Mouse (Mus musculus) frontal cortex, postnatal 10 days (tissue): Measurements from ENCODE around the gene Mta1.

Experiments used
- DNase-seq, 2 experiments: peaks; one replicate each; pipeline ENCODE4 v3.0.0; 2022; ENCODE audit warnings: low spot score in 2 of 2, mixed read lengths in 1 of 2

Gene Mta1

DNA sequence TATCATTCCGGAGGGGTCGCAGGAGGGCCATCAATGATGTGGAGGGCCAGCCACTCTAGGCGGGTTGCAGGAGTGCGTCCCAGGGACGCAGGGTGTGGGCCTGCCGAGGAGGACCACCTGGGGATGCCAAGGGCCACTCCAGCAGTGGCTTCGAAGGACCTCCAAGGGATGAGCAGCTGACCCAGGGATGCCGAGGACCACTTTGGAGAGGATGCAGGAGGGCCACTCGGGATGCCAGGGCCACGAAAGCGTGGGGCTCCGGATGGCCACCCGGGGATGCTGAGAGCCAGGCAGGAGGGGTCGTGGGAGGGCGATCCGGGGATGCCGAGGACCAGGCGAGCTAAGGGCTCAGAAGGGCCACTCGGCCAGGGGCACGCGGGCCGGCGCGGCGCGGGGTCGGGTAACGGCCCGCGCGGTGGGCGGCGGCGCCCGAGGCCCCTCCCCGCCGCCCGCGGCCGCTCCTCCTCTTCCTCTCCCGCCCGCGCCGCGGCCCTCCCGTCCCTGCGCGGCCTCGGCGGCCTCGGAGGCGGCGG is at the start of gene Mta1:
TSS of gene Mta1 (plus strand) at position 530 of the 533 bp plus-strand sequence.
- DNase-seq = peak in 1 of 2 experiments; percentile 48

DNA sequence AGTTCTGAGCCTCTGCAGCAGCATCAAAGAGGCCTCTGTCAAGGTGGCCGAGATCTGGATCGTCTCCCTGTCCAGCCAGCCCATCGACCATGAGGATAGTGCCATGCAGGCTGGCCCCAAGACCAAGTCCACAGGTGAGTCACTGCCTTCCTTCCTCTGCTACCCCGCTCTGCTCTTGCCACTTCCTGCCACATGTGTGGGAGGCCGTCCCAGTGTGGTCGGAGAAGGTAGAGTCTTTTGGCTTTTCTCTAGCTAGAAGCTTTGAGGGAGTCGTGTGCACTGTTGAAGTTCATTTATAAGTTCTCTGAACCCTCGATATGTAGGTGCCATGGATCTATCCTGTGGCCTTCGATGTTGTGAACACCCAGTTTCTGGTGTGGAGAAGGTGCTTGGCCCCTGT is 48.2 kb upstream of the Mta1 start:
- DNase-seq = no peak

DNA sequence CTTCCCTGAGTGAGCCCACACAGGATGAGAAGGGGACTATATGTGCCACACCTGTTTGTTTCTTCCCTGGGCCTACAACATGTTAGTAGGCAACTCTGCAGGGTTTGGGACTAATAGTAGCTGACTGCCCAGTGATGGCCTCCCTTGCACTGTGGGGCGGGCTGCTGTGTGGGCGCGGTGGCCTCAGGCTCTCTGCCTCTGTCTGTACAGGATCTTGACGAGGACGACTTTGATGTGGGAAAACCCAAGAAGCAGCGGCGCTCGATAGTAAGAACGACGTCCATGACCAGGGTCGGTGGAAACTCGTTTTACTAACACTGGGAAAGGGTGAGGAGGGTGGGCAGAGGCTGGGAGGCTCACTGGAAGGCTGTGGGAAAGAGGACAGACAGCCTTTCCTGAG is 47.4 kb upstream of the Mta1 start:
- DNase-seq = no peak

DNA sequence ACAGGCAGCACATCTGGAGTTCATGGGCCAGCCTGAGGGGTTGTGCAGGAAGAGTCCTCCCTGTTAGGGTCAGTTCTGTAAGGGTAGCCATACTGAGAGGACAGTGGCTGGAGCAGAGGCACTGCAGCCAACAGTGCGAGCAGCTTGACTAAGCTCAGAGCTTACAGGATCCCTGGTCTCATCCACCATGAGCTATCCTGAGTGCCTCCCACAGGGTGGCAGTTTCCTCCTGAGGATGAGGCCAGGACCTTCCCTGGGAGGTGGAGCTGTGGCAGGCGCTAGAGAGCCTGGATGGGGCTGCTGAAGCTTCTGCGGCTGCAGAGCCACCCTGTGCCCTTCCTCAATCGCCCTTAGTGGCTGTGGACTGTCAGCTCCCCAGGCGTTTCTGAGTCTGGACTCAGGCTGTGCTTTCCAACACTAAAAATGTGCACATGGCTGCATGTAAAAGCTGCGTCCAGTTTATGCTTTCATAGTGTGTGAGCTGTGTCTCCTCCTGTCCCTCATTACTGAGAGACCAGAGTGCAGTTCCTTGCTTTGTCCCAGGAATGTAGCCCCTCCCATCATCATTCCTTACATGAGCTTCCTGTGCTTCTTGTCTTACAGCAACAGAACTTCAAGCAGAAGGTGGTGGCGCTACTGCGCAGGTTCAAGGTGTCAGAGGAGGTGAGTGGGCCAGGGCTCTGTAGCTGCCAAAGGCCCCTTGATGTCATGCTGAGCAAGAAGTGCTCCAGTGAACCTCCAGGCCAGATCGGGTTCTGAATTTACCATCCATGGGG is 46.3 kb upstream of the Mta1 start:
- no peak for DNase-seq

DNA sequence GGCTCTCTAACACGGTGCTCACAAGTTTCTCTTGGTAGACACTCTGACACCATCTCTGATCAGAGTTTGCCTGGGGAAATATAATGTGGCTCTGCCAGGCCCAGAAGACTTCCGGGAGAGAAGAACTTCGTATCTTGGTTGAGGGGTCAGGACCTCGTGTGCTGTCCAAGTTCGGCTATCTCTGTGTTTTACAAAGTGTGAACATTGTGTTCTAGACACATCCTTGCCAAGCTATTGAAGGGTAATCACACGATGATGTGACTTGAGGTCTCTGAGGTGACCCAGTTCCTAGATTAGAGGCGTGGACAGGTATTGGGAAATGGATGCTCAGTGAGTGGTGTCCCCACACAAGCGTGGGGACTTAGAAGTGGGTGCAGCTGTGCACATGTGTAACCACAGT is 42.0 kb upstream of the Mta1 start:
- DNase-seq = no peak

DNA sequence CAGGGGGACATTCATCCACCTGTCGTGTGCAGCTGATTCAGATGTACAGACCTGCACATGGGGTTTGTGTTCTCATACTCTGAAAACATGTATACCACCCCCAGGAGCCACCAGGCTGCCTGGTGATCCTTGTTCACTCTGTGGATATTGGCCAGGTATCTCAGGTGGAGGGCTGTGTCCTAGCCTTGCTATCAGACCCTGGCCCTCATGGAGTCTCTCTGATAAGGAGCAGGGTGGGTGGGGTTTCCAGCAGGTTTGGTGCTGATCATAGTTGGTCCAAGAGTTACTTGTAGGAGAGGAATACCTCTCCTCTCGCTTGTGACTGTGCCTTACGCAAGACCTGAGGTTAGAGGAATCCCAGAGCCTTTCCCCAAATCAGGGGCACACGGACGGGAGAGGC is 37.9 kb upstream of the Mta1 start:
- DNase-seq = no peak

DNA sequence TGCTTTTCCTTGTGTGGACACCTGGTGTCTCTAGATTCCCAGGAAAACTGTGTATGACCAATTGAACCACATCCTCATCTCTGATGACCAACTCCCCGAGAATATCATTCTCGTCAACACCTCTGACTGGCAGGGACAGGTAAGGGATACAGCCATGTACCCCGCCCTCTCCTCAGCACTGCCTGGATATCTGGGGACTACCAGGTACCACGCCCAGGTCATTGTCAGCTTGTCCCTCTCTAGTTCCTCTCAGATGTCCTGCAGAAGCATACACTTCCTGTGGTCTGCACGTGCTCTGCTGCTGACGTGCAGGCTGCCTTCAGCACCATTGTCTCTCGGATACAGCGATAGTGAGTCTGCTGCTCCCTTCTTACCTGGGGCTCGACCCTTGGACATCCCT is 36.5 kb upstream of the Mta1 start:
- no peak for DNase-seq

DNA sequence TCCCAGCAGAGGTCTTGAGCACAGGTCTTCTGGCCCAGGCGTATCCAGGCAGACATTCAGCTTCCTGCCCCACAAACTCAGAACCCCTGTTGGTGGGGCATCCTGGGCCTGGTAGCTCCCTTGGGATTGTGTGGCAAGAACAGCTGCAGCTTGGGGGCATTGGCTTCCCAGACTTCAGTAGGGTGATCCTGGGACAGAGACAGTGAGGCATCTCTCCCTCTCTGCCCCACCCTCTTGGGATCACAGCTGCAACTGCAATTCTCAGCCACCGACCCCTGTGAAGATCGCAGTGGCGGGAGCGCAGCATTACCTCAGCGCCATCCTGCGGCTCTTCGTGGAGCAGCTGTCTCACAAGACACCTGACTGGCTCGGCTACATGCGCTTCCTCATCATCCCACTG is 35.9 kb upstream of the Mta1 start:
- no peak for DNase-seq

DNA sequence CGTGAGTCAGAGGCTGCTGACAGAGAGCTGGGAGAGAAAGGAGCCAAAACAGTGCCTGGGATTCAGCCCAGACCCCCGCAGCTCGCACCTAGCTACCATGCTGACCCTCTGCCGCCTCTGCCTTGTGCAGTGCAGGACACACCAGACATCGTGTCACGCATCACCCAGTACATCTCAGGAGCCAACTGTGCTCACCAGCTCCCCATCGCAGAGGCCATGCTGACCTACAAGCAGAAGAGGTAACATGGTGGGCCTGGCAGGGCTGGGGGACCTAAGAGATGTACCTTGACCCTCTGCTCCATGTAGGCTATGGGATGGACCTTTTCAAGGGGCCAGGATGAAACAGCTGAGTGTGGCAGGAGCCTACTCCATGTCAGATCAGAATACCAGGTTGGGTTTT is 34.4 kb upstream of the Mta1 start:
- DNase-seq = no peak

DNA sequence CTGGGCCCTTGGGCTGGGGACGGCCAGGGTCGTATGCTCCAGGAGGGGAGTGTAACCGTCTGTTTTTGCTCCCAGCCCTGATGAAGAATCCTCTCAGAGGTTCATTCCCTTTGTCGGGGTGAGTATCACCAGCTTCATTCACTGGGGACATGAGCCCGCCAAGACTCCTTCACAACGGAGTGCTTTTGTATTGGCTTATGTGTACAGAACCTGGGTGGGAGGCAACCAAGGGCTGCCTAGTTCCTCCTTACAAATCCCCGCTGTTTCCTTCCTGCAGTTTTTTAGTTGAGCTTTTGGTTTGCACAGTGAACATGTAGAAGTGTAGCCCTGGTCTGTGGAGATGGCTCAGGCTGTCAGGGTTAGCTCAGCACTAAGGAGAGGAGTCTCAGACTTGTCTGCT is 30.1 kb upstream of the Mta1 start:
- DNase-seq = no peak

DNA sequence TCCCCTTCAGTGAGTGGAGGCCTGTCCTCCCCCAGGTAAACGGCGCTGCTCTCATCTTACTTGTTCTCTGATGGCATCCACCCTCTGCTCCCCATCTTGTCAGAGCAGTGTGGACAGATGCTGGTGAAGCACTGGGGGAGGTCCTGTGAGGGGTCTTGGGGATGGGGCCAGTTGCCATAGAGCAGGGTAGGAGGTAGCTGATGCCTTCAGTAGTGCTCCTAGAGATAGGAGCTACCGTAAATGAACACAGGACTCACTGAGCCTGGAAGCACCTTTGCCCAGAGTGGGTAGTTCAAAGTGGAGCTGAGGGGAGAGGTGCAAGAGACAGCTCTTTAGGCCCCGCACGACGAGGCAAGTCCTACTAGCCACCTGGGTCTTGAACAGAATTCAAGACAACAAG is 28.7 kb upstream of the Mta1 start:
- no peak for DNase-seq

DNA sequence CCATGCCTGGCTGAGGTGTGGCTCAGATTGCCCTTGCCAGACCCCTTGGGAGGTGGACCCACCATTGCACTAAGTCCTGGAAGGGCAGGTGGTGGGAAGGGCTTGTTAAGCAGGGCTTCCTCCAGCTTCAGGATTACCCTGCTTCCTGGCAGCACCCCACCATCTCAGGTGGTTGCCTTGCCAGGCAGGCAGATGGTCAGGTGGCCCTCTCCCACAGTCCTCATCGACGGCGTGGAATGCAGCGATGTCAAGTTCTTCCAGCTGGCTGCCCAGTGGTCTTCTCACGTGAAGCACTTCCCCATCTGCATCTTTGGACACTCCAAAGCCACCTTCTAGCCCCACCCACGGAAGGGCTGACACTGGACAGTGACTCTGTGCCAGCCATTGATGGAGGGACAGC is 26.8 kb upstream of the Mta1 start:
- DNase-seq = no peak

DNA sequence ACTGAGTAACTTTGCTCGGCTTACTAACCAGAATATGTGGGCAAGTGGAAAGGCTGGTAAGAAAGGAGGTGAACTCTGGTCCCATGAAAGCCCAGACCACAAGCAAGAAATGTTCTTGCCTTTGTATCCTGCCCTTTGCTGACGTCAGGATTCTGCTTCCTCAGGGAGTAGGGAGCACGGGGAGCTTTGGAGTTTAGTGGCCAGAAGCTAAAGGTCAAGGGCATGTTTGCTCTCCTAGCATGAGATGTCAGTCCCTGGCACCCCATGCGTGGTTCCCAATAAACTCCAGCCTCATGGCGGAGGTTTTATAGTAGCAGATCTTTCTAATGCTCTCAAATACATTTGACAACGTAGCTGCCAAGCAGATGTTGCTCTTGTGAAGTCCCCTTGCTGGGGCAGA is 26.3 kb upstream of the Mta1 start:
- DNase-seq = no peak

DNA sequence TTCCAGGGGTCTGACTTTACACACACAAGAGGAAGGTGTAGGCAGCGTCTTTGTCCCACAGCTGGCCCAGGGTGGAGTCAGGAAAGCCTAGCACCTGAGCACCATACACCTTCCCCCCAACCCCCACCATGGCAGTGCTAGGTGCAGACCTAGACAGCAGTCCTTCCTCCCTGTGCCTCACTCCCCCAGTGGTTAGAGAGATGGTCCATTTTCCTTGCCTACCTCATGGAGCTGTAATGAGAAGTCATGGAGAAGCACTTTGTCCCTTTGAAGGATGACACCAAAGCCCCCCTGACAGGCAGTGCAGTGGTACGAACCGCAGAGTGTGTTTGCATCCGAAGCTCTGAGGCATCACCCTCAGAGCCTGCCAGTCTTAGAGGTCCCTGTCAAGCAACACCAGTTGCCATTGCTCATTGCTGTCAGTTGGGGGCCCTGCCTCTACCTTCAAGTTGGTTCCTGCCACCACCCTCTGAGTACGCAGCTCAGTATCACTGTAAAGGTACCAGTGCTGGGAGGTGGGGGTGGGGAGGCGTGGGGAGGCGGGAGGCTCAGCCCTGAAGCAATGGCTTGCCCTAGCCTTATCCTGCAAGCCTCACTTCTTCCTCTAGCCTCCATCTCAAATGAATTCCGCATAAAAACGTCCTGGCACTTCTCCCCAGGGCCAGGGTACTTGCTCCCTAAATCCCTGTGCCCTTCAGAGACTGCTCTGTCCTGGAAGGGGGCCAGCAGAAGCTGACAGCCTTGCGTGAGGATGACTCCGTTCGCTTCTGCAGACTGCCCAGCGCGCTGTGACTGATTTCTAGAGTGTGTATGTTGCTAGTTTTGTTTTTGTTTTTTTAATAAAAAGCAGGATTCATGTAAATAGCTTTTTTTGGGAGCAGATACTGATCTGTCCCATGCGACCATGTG is 24.4 kb upstream of the Mta1 start:
- DNase-seq = no peak

DNA sequence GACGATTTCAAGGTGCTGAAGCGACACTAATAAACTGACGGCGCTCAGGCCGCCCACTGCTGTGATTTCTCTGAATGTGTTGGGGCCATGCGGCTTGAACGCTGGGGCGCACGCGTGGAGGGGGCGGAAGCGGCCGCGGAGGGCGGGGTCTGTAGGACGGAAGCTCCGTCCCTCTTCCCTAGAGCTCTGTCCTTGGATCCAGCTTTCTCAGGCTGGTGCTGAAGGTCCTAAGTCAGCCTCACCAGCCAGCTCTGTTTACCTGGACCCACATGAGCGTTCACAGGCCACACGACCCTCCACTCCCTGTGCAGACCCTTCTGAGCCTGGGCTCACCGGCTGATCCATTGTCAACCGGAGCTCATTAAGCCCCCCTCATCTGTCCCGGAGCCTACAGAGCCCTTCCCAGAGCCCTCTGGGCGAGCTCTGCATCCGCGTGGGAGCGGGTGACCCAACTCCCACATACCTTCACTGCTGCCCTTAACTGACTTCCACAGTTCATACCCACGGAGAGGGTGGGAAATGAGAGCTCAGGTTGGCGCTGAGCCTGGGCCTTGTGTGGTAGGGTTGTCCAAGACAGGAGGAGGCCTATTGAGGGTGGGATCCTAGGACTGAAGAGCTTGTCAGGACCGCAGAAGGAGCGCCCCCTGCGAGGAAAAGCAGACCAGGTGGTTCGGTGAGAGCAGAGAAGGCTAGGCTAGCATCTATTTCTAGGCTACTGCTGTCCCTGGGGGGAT is 23.6 kb upstream of the Mta1 start, which contains the start of gene Tex22:
TSS of gene Tex22 (plus strand) at position 174 of the 734 bp plus-strand sequence.
- DNase-seq = peak; percentile 80 to 83

DNA sequence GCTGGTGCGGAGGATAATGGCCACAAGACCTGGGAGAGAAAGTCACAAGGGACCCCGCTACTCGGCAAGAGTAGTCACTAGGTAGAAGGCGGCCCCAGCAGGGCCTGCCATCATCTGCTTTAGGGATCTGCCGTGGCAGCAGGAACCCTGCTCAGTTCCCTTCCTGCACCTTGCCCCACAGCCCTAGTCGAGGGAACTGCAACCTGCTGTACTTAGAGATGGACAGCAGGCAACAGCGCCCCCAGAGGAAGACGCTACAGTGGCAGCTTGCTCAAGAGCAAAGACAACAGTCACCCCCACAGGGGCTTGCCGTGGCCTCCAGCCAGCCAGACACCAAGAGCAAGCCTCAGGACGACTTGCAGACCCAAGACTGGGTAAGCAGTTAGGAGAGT is 23.0 kb upstream of the Mta1 start:
- DNase-seq = peak; percentile 79 to 84

DNA sequence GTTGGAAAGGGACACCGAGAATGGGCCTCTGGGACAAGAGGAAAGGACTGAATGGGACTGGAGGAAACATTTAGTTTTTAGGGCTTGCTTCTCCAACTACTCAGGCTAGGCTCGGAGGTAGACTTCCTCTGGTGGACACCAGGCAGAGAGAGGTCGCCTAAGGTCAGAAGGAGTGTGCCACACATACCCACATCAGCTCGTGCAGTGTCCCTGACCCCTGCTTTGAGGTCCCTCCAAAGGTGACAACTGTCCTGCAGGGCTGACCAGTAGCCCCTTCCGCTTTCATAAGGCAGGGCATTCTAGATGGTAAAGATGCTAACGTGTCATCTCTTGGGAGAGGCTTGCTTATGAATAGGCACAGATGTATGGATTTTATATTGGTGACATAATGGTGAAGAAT is 22.6 kb upstream of the Mta1 start:
- DNase-seq = no peak

DNA sequence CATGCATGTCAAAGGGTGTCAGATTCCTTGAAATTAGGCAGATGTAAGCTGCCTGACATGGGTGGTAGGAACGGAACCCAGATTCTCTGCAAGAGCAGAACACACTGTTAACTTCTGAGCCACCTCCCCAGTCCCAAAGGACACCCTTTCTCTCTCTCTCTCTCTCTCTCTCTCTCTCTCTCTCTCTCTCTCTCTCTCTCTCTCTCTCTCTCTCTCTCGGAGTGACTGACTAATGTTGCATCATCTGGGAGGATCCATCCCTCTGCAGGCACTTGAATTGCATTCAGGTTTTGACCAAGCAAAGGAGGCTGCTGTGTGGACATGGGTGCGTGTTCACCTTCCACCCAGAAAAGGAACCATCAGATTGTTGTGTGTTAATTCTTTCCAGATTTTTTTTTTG is 10.8 kb upstream of the Mta1 start:
- no peak for DNase-seq

DNA sequence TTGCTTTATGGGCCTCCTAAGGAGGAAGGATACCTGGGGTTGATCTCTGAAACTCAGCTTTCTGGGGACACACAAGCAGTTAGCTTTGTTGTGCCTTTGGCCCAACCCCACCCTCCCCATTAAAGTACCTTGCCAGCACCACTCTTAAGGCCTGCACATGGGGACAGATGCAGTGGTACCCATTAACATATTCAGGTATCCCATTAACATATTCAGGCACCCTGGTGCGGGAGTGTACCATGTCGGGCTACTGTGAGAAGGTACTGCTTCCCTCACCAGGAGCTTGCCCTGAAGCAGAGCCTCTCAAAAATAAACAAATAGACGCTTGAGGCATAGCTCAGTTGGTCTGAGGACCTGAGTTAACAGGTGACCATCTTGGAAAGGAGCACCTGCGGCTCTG is 10.1 kb upstream of the Mta1 start:
- DNase-seq = no peak

DNA sequence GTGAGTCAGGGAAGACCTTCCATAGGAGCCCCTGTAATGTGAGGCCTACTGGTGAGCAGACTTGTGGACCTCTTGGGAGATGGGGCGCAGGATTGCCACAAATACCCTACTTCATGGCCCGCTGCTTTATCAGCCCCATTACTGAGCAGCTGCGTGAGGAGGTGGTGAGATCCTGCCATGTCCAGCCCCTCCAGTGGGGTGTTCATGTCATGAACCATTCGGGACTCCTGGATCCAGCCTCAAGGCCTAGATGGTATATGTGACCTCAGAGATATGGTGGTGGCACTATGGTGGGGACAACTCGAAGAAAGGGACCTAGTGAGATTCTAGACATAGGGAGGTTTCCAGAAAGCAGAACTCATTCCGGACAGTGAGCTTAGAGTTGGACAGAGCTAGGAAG is 9.0 kb upstream of the Mta1 start:
- DNase-seq = no peak

DNA sequence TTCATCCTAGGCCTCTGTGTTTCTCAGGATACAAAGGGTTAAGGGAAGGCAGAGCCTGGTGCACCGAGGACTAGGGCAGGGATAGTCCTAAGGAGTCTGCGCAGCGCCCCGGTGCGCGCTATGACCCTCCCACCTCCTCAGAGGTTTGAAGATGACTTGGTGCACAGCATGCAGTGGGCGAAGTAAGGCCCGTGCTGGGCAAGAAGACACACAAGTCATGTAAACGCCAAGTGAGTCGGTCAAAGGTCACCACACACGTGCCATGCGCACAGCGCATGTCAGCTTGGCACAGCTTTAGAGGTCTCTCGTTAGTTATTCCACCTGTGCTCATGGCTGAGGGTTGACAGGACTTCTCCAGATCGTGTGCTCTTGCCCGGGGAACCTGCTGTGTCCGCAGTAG is 8.0 kb upstream of the Mta1 start:
- DNase-seq = no peak

DNA sequence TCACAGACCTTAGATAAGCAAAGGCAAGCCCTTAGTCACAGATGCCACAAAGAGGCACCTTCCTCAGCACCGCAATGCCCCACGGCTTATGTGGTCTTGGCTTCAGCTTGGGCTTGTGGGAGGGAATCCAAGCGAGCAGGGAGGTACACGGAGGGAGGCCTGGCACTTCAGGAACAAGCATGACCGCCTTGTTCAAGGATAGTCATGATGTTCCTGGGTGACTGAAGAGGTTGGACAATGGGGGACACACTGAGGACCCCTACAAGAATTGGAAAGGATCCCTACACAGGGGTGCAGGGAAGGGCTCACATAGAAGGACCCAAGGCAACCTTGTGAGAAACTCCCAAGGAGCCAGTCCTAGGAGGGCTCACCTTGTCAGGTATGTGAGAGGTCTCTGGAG is 1.0 kb upstream of the Mta1 start:
- no peak for DNase-seq
